Mouse (Mus musculus): ENCODE results near the gene Mfsd12.

DNA sequence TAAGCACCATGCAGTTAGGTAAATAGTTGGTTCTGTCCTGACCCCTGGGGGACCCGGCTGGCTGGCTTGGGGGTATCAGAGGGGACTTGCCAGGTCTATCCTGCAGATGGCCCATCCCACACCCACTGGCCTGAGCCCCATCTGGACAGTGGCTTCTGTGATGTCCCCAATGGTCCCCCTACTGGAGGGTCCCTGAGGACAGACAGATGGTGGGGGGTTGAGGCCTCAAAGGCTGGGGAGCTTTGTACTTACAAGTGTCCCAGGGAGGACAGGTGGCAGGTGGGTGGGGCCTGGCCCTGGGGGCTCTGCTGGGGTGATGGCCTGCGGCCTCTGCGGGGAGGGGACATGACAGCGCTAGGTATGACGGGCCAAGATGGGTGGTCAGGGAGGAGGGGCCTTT lies 42.0 kb downstream of the Mfsd12 start:
- TF ChIP-seq CTCF (IDR thresholded peaks at IDR 0.05; ENCODE audit: low read depth) (no peak), EP300 (optimal IDR thresholded peaks at IDR 0.05) (no peak)
